Mouse (Mus musculus) lung, embryonic 14.5 days (tissue): Measurements from ENCODE around the gene Sall4. TPM values are rescaled to one million over a fixed set of nuclear protein-coding genes. Genes with fewer than 3 reads are reported as not detected.
A peak's percentile ranks its signal among the peaks of the same experiment; 100 is the strongest.

Source experiments
- ATAC-seq: fragments of 200-750 bp; cut with Nextera tagmentation; 2 replicates; pipeline ENCODE4 v1.8.0; 2017; ENCODE audit warnings: mild to moderate bottlenecking, moderate TSS enrichment, moderate library complexity; ENCODE audit not compliant: insufficient read depth
- DNase-seq: peaks from one replicate; pipeline ENCODE4 v3.0.0-alpha.2; 2015
- H3K27ac ChIP-seq: fragments of 300-500 bp; sonication (generic); 2 replicates; pipeline ENCODE4 v1.5.1; 2014; ENCODE audit warnings: low read depth, mild to moderate bottlenecking, moderate library complexity
- H3K27me3 ChIP-seq: fragments of 300-500 bp; sonication (generic); 2 replicates; pipeline ENCODE4 v1.6.1; 2014; ENCODE audit warnings: low read length, control low read depth; ENCODE audit not compliant: insufficient read depth
- H3K36me3 ChIP-seq: fragments of 300-500 bp; sonication (generic); 2 replicates; pipeline ENCODE4 v1.6.1; 2014; ENCODE audit warnings: control low read depth; ENCODE audit not compliant: insufficient read depth
- H3K4me1 ChIP-seq: fragments of 300-500 bp; sonication (generic); 2 replicates; pipeline ENCODE4 v1.6.1; 2014; ENCODE audit warnings: antibody characterized with exemption, control low read depth; ENCODE audit not compliant: insufficient read depth
- H3K4me2 ChIP-seq: fragments of 300-500 bp; sonication (generic); 2 replicates; pipeline ENCODE4 v1.6.1; 2014; ENCODE audit warnings: mild to moderate bottlenecking
- H3K4me3 ChIP-seq: fragments of 300-500 bp; sonication (generic); 2 replicates; pipeline ENCODE4 v1.5.1; 2014; ENCODE audit warnings: low read depth, low read length
- H3K9ac ChIP-seq: fragments of 300-500 bp; sonication (generic); 2 replicates; pipeline ENCODE4 v1.6.1; 2014
- H3K9me3 ChIP-seq: fragments of 300-500 bp; sonication (generic); 2 replicates; pipeline ENCODE4 v1.6.1; 2016; ENCODE audit warnings: low read depth, low read length, control low read depth
- CTCF ChIP-seq: IDR thresholded peaks from 2 replicates; pipeline ENCODE4 v1.5.1; 2016; ENCODE audit warnings: antibody characterized with exemption, low read depth
- WGBS: fragments of 180-500 bp; shearing (Covaris S2); extraction: QIAGEN DNeasy Blood & Tissue Kit; methylation state at CpG from one replicate; pipeline ENCODE4 v1.1.7; 2014; 5-methylcytosine and 5-hydroxymethylcytosine counted together
- polyA plus RNA-seq: library from polyadenylated mRNA; unstranded; fragments of >200 nt; fragmentation: Nextera tagmentation; extraction: Ambion mirVana; gene quantifications from 2 replicates; pipeline ENCODE4 v1.2.1, GENCODE M21; 2014

The Sall4 gene
- polyA plus RNA-seq, 1 experiment from 2014 or later, result 0.33 TPM

DNA sequence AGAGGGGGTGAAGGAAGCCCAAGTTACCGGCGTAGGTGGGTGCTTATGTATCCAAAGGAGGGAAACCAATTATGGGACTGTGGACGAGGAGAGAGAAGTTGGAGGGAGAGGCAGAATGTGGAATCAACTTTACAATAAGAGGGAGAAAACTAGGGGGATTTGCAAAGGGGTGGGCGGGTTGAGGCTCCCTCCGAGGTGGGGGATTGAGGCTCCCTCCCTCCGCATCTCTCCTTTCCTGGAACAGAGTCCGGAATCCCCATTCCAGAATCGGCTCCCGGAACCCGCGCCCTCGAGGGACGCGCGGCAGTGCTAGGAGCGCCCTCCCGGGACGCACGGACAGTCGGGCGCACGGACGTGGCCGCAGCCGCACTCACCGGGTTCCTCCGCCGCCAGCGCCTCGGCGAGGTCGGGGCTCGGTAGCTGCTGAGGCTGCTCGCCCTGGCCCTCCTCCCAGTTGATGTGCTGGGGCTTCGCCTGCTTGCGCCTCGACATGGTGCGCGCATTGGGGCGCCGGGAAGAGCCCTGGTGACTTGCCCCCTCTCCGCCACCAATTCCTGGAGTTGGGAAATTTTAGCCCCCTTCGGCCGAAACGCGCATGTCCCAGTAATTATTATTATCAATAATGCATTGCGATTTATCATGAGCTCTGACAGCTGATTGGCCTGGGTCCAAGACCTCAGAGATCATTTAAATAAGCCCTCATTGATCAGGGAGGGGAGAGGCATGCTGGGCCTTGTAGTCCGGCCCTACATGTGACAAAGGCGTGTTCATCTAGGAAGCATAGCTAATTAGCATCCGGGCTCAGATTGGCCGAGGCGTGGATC lies 993 bp downstream of the Sall4 start:
- Histone ChIP-seq H3K27me3 (peaks cover 73% of the 10 kb centered on the region), H3K9me3 (no peaks in the 10 kb centered on the region), H3K4me3 (peak overlapping the region; percentile 48), H3K36me3 (no peaks in the 10 kb centered on the region), H3K9ac (no peak overlapping the region), H3K4me1 (peaks cover 8% of the 10 kb centered on the region), H3K4me2 (peak overlapping the region; percentile 89), H3K27ac (no peak overlapping the region)
- ATAC-seq (peak; percentile 62; the same call in 1 of the 2 replicates), DNase-seq (peak; percentile 65)
- TF ChIP-seq CTCF, result no peak
- WGBS, result under 1% methylated on average over 52 of the region's 52 CpGs

GRCm38 (mm10) chr2:168765696-168766537 lies 1.8 kb downstream of the Sall4 start:
- peaks cover 77% of the 10 kb centered on the region for H3K27me3 ChIP-seq
- H3K4me2 ChIP-seq, result peak overlapping the region; percentile 89
- H3K4me3 ChIP-seq, result peak overlapping the region; percentile 48
- no peaks in the 10 kb centered on the region for H3K9me3 ChIP-seq
- WGBS, result under 1% methylated on average over 65 of the region's 65 CpGs
- no peak for TF ChIP-seq CTCF
- DNase-seq (peak; percentile 41), ATAC-seq (no peak)
- H3K4me1 ChIP-seq, result peaks cover 8% of the 10 kb centered on the region
- no peak overlapping the region for H3K27ac ChIP-seq
- H3K36me3 ChIP-seq, result no peaks in the 10 kb centered on the region
- peak overlapping the region; percentile 49 for H3K9ac ChIP-seq

- Histone ChIP-seq H3K9me3 (no peaks in the 10 kb centered on the region), H3K36me3 (no peaks in the 10 kb centered on the region), H3K27ac (no peak overlapping the region), H3K4me3 (peak overlapping the region; percentile 48), H3K9ac (no peak overlapping the region; the same call in 1 of the 2 replicates), H3K4me1 (peaks cover 8% of the 10 kb centered on the region), H3K4me2 (peak overlapping the region; percentile 89), H3K27me3 (peaks cover 74% of the 10 kb centered on the region)
- WGBS, result under 1% methylated on average over 32 of the region's 32 CpGs
- DNase-seq, result peak; percentile 77
- TF ChIP-seq CTCF, result peak; percentile 74
- ATAC-seq, result 0 out of 2 replicates have a peak, but pooled peaks have one; percentile 33
Measured at GRCm38 (mm10) chr2:168765065-168765681, 2.6 kb downstream of the Sall4 start.

DNA sequence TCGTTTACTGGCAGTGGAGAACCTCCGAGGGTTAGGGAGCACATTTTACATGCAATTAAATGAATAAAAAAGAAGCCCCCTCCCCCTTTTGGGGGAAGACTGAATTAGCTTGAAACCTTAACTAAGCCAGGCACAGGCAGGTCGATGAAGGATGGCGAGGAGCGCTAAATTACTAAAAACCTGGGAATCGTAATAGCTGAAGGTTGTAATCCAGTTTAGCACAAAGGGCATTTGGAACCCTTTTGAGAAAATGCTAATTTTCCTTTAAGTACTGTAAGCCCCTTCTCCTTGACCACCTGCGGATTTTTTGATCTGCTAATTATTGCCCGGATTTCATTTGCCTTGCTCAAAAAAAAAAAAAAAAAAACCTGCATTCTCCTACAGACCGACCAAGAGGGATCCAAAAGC lies 3.3 kb downstream of the Sall4 start:
- Histone ChIP-seq H3K9me3 (no peaks in the 10 kb centered on the region), H3K4me2 (no peak overlapping the region), H3K4me1 (peaks cover 8% of the 10 kb centered on the region), H3K36me3 (no peaks in the 10 kb centered on the region), H3K27me3 (peaks cover 67% of the 10 kb centered on the region), H3K27ac (no peak overlapping the region), H3K4me3 (no peak overlapping the region), H3K9ac (no peak overlapping the region)
- no peak for DNase-seq
- no peak for ATAC-seq
- WGBS, result 16% methylated on average over 9 of the region's 9 CpGs
- TF ChIP-seq CTCF, result no peak

GRCm38 (mm10) chr2:168763785-168764184 lies 4.0 kb downstream of the Sall4 start:
- DNase-seq, result no peak
- no peak overlapping the region for H3K4me2 ChIP-seq
- no peak overlapping the region for H3K27ac ChIP-seq
- no peaks in the 10 kb centered on the region for H3K36me3 ChIP-seq
- no peak overlapping the region for H3K9ac ChIP-seq
- H3K9me3 ChIP-seq, result no peaks in the 10 kb centered on the region
- ATAC-seq, result no peak
- 19% methylated on average over 7 of the region's 7 CpGs for WGBS
- H3K4me3 ChIP-seq, result no peak overlapping the region
- peaks cover 8% of the 10 kb centered on the region for H3K4me1 ChIP-seq
- H3K27me3 ChIP-seq, result peaks cover 67% of the 10 kb centered on the region
- no peak for TF ChIP-seq CTCF

DNA sequence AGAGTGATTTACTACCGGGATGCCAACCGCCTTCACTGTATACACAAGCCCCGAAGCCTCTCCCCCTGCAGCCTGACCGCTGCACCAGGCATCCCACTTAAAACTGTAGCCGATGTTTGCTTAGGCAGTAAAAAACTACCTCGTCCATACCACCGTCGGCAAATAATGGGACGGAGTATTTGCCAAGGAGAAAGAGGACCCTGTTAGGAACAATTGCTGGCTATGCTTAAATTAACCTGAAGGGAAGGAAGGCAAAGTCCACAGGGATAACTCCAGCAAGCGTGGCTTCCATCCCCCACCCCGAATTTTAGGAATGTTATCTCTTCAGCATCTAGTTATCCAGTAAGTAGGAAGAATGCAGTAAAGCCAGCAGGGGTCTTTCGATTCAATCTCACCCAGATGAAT lies 5.3 kb downstream of the Sall4 start:
- peaks cover 53% of the 10 kb centered on the region for H3K27me3 ChIP-seq

More for the DNA sequence above, 5.3 kb downstream of the Sall4 start:
- no peak for TF ChIP-seq CTCF
- no peak overlapping the region for H3K9ac ChIP-seq
- no peaks in the 10 kb centered on the region for H3K36me3 ChIP-seq
- ATAC-seq, result peak; percentile 12; the same call in 1 of the 2 replicates
- H3K4me2 ChIP-seq, result peak overlapping the region; percentile 19; the same call in 1 of the 2 replicates
- 3% methylated on average over 12 of the region's 12 CpGs for WGBS
- peak; percentile 45 for DNase-seq
- H3K4me1 ChIP-seq, result peaks cover 8% of the 10 kb centered on the region
- H3K9me3 ChIP-seq, result no peaks in the 10 kb centered on the region
- H3K4me3 ChIP-seq, result no peak overlapping the region
- no peak overlapping the region for H3K27ac ChIP-seq
